Mouse (Mus musculus) ES-CJ7 (cell line): ENCODE measurements at regions not wholly inside any gene's neighbourhood (a gene's known extent, or its start where the extent isn't known, plus 50 kb on each side); places are given as distances from the start of the nearest gene placed in this dataset.

ENCODE experiments used
- DNase-seq: peaks from one replicate; pipeline ENCODE4 v3.0.0; 2011; ENCODE audit warnings: low read depth, low spot score

- DNase-seq, result no peak
These were observed 410.3 kb downstream of the Rwdd3 start for GRCm38 (mm10) chr3:120761223-120761622.

DNA sequence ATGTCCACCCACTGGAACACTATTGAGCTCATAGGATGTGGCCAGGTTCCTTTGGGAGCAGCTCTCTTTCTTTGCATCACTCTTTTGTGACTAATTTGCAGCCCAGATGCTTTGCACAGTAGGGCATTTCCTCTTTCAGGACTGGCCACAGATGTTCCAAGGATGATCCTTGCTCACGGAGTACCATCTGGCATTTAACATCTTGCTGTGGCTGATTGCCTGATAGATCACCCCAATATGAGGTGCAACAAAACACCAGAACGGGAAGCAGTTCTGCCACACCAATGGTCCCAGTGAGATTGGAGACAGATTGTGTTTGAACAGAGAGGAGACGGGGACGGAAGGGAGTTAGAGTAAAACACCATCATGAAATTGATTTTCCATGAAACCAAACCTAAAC lies 423.0 kb downstream of the Rwdd3 start:
- no peak for DNase-seq

GRCm38 (mm10) chr3:120747678-120748077 lies 423.8 kb downstream of the Rwdd3 start:
- peak; percentile 59 for DNase-seq

DNA sequence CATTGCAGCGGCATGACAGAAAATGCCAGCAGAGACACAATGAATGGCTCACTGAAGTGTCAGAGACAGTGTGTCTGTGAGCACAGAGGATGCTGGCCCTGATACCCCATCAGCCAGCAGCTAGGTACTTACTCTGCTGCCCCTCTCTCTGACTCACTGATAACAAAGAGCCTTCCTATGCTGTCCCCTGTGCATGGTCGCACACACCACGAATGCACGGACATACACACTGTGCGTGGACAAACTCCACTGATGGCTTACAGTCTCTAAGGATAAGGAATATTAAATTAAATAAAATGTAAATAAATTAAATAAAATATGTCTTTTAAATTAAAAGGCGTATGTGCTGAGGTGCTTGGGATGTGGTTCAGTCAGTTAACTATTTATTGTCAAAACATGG lies 438.2 kb downstream of the Rwdd3 start:
- no peak for DNase-seq

- no peak for DNase-seq
These were observed 439.1 kb downstream of the Rwdd3 start for GRCm38 (mm10) chr3:120732391-120732790.

DNA sequence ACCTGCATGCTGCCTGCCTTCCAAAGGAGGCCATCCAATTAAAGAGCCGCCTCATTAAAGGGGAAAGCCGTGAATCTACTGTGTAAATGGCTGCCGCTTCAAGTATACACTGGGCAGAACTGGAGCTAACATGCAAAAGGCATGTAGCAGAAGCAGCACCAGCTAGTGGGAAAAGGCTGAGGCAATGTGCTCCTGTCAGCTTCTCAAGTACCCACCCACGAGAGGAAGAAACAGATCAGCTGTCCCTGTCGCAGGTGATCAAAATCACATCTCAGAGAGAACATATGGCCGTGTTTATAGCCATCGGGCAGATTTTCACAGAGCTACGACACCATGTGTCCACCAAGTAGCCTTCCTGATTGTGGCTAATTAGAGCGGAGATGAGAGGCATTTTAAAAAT lies 440.2 kb downstream of the Rwdd3 start:
- no peak for DNase-seq

GRCm38 (mm10) chr3:120730225-120730624 lies 441.3 kb downstream of the Rwdd3 start:
- no peak for DNase-seq

DNA sequence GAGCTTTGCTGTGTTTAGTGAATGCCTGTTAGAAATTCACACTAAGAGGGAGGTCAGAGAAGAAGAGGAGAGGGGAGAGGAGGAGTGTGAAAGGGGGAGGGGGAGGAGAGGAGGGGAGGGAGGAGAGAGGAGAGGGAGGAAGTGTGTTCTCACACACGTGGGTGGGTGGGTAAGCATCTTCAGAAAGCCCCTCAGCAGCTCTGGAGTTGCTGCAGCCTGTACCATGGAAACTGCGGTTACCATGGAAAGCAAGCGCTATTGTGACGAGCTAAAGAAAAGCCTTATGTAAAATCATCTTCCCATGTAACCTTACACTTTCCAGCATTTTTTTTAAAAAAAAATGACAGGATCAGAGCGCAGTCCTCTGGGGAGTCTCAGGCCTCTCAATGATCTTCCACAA lies 441.8 kb downstream of the Rwdd3 start:
- DNase-seq, result no peak

DNA sequence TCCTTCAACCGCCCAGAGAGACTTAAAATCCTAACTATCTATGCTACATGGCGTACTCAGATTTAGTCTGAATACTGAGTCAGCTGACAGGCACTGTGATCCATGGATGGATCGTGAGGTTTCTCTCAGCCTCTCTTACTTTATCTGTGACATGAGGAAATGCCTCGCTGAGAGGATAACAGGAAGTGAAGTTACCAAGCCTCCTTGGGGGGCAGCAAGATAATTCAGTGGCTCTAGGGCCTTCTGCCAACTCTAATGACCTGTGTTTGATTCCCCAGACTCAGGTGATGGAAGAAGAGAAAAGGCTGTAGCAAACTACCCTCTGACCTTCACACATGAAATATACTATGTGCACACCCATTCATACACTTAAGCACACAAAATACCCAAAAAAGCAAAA lies 486.3 kb downstream of the Rwdd3 start:
- DNase-seq, result no peak

- DNase-seq, result no peak
These were observed 495.6 kb downstream of the Rwdd3 start for GRCm38 (mm10) chr3:120675906-120676305.

- peak; percentile 35 for DNase-seq
These were observed 502.8 kb downstream of the Rwdd3 start for GRCm38 (mm10) chr3:120668654-120669053.

- no peak for DNase-seq
These were observed 509.0 kb downstream of the Rwdd3 start for GRCm38 (mm10) chr3:120662521-120662920.

DNA sequence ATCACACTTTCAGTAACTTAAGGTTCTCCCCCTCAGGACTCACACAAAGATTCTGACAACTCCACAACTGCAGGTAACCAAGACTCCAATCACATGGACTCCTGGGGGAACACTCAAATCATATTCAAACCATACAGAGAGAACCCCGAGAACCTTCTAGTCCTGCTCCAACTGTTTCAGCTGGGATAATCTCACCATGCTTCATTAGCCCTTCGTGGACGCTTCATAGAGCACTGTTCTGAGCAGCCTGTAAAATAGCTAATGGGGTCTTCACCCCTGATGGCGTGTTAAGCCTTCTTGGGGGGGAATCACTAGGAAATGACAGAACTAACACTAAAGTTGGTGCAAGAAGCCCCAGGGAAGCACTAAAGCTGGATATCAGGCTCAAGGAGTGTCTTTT lies 510.7 kb downstream of the Rwdd3 start:
- no peak for DNase-seq

- DNase-seq, result no peak
These were observed 522.2 kb downstream of the Rwdd3 start for GRCm38 (mm10) chr3:120649047-120649868.

- DNase-seq, result no peak
These were observed 523.1 kb downstream of the Rwdd3 start for GRCm38 (mm10) chr3:120648391-120648790.

GRCm38 (mm10) chr3:120636669-120637305 lies 534.7 kb downstream of the Rwdd3 start:
- no peak for DNase-seq

DNA sequence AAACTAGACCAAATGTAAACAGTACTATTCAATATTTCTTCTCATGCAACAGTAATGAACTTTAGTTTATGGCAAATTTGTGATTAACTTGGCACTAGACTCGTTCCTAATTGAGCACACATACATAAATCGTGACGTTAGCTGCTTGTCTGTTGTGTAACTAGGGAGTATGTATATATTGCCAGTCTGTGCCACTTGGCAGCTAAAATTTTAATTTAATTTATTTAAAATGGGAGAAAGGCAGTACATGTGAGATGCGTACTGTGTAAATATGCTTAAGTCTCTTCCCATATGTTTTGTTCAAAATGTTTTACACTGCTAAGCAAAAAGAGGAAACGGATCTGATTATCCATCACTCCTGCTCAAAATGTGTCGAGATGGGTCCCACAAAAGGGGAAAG lies 553.1 kb downstream of the Rwdd3 start:
- no peak for DNase-seq

DNA sequence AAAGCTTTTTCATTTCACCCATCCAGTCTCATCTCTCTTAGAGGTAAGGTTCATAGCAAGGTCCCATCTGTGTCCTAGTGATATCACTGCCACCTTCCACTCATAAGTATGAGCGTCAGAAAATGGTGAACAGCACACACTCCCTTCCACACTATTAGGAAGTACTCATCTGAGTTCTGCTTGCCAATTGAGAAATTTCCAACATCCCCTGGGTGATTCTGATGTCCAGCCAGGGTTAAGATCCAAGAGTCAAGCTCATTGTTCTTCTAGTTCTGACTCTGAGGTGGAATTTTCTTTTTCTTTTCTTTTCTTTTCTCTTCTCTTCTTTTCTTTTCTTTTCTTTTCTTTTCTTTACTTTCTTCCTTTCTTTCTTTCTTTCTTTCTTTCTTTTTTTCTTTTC lies 577.3 kb downstream of the Rwdd3 start:
- no peak for DNase-seq

GRCm38 (mm10) chr3:120591183-120591582 lies 580.3 kb downstream of the Rwdd3 start:
- no peak for DNase-seq

GRCm38 (mm10) chr3:120570806-120571425 lies 600.6 kb downstream of the Rwdd3 start:
- DNase-seq, result no peak

DNA sequence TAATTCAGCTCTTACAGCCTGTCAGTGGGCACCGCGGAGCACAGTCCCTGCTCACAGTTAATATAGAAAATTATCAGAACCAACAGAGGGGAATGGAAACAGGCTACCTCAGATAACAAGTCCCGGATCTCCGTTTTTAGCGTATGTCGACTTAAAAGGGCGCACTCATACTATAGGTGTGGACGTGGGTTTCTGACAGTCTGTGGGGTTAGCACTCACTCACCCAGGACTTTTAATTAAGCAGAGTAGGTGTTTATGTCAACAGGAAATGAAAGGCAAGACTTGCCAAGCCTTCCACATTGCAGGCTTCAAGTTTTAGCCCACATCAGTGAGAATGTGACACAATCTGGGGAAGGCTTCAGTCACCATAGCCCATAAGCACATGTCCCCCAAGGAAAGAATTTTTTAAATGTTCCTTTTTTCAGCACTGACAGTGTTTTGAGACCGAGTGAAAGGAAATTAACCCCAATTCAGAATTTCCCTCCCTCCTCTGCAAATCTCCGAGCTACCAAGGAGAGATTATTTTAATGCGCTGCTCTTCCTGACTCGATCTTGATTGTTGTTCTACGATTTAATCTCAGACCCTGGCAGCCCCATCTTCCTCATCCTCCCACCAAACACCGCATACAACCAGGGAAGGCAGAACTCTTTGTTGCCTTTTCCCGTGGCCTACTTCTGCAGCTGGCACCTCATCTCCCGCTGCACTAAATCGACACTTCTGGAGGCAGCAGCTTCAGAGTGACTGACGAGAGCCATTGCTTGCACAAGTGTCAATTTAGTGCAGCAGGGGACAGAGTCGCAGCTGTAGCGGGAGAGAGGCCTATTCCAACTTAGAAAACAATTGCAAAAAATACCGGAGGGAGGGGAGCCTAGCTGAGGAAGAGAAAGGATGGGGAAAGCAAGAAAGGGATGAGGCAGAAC lies 629.7 kb downstream of the Rwdd3 start:
- DNase-seq, result no peak

- no peak for DNase-seq
These were observed 637.6 kb downstream of the Rwdd3 start for GRCm38 (mm10) chr3:120533901-120534300.
